Mouse (Mus musculus) bone marrow macrophage, adult 2 months (primary cell): Measurements from ENCODE around the gene Ntm.

Source experiments
- CTCF ChIP-seq: IDR thresholded peaks from 2 replicates; pipeline ENCODE4 v1.5.1; 2012; ENCODE audit warnings: low read depth, mild to moderate bottlenecking, low read length, moderate library complexity
- POLR2A ChIP-seq: IDR thresholded peaks from 2 replicates; pipeline ENCODE4 v1.6.1; 2012; ENCODE audit warnings: mild to moderate bottlenecking, low read depth, low read length, borderline replicate concordance

DNA sequence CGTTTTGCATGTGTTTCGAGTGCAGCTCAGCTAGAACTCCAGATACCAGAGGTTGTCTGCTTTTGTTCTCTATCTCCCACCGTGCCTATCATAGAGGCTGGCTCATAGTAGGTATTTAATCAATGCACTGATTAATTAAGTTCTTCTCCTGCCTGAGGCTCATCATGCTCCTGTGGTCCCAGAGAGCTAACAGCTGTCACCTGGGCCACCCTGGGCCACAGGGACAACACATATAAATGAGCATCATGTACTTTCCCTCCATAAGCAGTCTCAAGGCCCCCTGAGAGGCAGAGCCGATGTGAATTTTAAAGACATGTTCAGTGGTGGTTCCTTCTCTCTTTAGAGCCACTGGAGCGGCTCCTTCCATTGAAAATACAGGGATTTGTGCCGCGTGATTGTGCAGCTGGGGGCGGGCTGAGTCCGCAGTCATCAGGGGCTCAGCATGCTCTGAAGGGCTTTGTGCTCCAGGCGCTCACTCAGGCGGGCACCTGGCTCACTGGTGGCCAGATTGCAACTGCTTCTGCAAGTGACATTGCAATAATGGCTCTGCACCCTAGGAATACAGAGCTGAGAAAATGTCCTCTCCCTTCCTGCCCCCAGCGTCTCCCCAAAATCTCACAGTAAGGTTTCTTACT, 160.8 kb downstream of the Ntm start:
- TF ChIP-seq POLR2A (no peak), CTCF (no peak)
